Mouse (Mus musculus): Measurements from ENCODE around the gene Snrpb2.

The Snrpb2 gene

GRCm38 (mm10) chr2:143062812-143063792 is at the start of gene Snrpb2:
Gene Snrpb2 (plus strand): TSS chr2:143063039.
- peak; percentile 99 for ATAC-seq (ENCODE audit: insufficient number of reproducible peaks, low FRiP score, low TSS enrichment)

DNA sequence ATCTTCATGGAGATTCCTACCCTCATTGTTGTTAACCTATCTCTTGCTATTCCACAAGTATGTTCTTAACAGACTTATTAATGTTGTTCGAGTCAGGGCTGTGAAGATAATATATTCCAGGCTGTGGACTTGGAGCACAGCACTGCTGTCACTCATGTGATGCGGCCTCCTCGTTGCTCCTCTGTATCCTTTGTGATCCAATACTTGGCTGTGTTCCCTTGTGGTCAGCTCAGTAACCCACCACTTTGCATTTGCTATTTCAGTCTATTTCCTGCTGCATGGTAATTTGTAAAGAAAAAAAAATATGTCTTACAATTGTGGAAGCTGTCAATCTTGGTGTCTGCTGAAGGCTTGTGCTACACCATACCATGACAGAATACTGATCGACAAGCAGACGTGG is 49.8 kb upstream of the Snrpb2 start:
- no peak for ATAC-seq (ENCODE audit: insufficient number of reproducible peaks, low FRiP score, low TSS enrichment)

GRCm38 (mm10) chr2:143018084-143018483 is 44.8 kb upstream of the Snrpb2 start:
- ATAC-seq (ENCODE audit: insufficient number of reproducible peaks, low FRiP score, low TSS enrichment), result no peak

GRCm38 (mm10) chr2:143018591-143019130 is 44.2 kb upstream of the Snrpb2 start:
- no peak for ATAC-seq (ENCODE audit: insufficient number of reproducible peaks, low FRiP score, low TSS enrichment)

- no peak for ATAC-seq (ENCODE audit: insufficient number of reproducible peaks, low FRiP score, low TSS enrichment)
Observed at GRCm38 (mm10) chr2:143019727-143020126, 43.1 kb upstream of the Snrpb2 start.

GRCm38 (mm10) chr2:143023331-143023730 is 39.5 kb upstream of the Snrpb2 start:
- no peak for ATAC-seq (ENCODE audit: insufficient number of reproducible peaks, low FRiP score, low TSS enrichment)

DNA sequence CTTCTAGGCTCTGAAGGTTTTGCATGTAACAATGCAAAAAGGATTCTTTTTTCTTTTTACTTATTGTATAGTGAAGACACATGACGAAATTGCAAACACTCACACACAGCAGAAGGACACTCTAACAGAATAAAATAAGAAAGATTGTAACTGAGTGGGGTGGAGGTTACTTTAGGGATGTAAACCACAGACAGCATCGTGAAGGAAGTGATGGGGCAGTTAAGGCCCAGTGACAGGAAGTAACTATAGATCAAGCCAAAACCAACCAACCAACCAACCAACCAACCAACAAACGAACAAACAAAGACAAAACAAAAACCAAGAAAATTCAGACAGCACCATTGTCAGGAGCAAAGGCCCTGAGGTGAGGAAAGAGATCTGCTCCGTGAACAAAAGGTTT is 38.6 kb upstream of the Snrpb2 start:
- no peak for ATAC-seq (ENCODE audit: insufficient number of reproducible peaks, low FRiP score, low TSS enrichment)

- ATAC-seq (ENCODE audit: insufficient number of reproducible peaks, low FRiP score, low TSS enrichment), result no peak
Observed at GRCm38 (mm10) chr2:143031283-143031682, 31.6 kb upstream of the Snrpb2 start.

GRCm38 (mm10) chr2:143032378-143033255 is 30.2 kb upstream of the Snrpb2 start:
- ATAC-seq (ENCODE audit: insufficient number of reproducible peaks, low FRiP score, low TSS enrichment), result no peak

DNA sequence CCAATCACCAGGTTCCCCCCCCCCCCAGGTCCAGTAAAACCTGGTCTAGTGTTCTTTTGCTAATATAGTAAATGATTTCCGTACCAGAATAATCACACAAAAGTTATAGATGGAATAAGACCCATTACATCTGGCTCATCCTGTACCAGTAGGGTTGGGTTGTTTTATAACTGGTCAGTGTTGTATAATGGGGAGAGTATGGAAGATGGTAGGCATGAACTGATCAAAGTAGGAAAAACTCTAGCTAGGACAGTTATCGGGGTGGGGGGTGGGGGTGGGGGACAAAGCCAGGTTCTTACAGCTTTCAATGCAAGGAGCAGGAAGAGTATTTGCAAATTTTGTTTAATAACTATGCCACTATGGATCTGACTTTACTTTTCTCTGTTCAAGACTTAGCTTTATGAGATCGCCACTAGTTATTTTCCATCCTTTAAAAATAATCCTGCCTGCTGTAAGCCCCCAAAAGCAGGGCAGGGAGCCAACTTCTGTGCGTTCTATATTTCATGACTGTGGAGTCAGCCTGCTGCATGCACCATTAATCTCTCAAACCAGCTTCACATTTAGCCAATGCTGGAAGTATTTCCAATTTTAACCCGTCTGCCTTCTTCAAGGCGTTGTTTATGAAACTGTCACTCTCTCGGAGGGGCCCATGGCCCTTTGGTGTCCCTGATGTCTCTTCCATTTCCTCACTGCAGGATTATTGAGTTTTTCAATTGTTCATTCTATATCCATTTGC is 28.3 kb upstream of the Snrpb2 start:
- ATAC-seq (ENCODE audit: insufficient number of reproducible peaks, low FRiP score, low TSS enrichment), result no peak

DNA sequence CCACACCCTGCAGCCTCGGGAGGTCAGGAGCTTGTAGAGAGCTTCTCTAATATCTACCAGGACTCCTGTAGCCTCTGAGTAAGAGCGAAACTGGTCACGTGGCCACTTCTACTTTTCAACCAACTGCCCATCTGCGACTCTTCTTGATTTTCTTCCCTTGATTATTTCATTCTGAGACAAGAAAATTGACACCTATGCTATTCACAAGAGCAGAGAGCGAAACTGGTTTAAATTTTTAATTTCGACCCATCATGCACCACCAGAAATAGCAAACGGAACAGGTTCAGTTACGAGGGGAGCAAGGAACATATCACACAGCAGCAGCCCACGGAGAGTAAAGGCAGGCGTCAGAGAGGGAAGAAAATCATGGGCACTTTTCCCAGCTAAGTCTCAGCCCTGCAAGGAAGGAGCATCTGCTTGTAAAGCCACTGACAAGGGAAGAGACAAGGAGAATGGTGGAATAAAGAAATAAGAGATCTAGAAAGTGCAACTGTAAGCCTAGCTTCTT is 27.7 kb upstream of the Snrpb2 start:
- no peak for ATAC-seq (ENCODE audit: insufficient number of reproducible peaks, low FRiP score, low TSS enrichment)

- no peak for ATAC-seq (ENCODE audit: insufficient number of reproducible peaks, low FRiP score, low TSS enrichment)
Observed at GRCm38 (mm10) chr2:143041596-143041995, 21.2 kb upstream of the Snrpb2 start.

GRCm38 (mm10) chr2:143055251-143055650 is 7.6 kb upstream of the Snrpb2 start:
- ATAC-seq (ENCODE audit: insufficient number of reproducible peaks, low FRiP score, low TSS enrichment), result no peak

- ATAC-seq (ENCODE audit: insufficient number of reproducible peaks, low FRiP score, low TSS enrichment), result no peak
Observed at GRCm38 (mm10) chr2:143056736-143057135, 6.1 kb upstream of the Snrpb2 start.

GRCm38 (mm10) chr2:143062432-143062811 is 417 bp upstream of the Snrpb2 start:
- no peak for ATAC-seq (ENCODE audit: insufficient number of reproducible peaks, low FRiP score, low TSS enrichment)

GRCm38 (mm10) chr2:143065914-143066313 is 3.1 kb downstream of the Snrpb2 start:
- ATAC-seq (ENCODE audit: insufficient number of reproducible peaks, low FRiP score, low TSS enrichment), result no peak

- ATAC-seq (ENCODE audit: insufficient number of reproducible peaks, low FRiP score, low TSS enrichment), result no peak
Observed at GRCm38 (mm10) chr2:143078198-143078851, 15.5 kb downstream of the Snrpb2 start, which contains the start of gene Otor. Gene Otor (plus strand): TSS chr2:143078473.

- no peak for ATAC-seq (ENCODE audit: insufficient number of reproducible peaks, low FRiP score, low TSS enrichment)
Observed at GRCm38 (mm10) chr2:143081693-143082092, 18.9 kb downstream of the Snrpb2 start.

- ATAC-seq (ENCODE audit: insufficient number of reproducible peaks, low FRiP score, low TSS enrichment), result no peak
Observed at GRCm38 (mm10) chr2:143084852-143085397, 22.1 kb downstream of the Snrpb2 start.

All from cerebellum, adult (tissue).